Comparison of ENCODE assay signal across 19 mouse cellular contexts in genomic region chr5:140444012-140444411, GRCm38 (mm10). TPM values are rescaled to one million over a fixed set of nuclear protein-coding genes. Genes with fewer than 3 reads are reported as not detected.
A peak's percentile ranks its signal among the peaks of the same experiment; 100 is the strongest.
DNase-seq lines count a peak whose midpoint lies in the region; ATAC-seq lines count a peak whose summit lies in the region.
"Had no signal": no experiment of that assay in that cellular context is flagged by ENCODE, and none has a peak within 500 bp of the region (broad histone marks: within the 10 kb centered on the region; RNA-seq: fewer than 3 reads in every experiment).

No protein-coding gene starts in this region.

- no peak overlapping the region for H3K9ac ChIP-seq in heart, embryonic 12.5 days
- H3K9ac ChIP-seq in heart, embryonic 15.5 days, result no peak overlapping the region
- no peak overlapping the region for H3K9ac ChIP-seq in midbrain, embryonic 13.5 days (replicated peaks)
- H3K9ac ChIP-seq: midbrain, embryonic 12.5 days had no signal

- no peak overlapping the region for H3K4me3 ChIP-seq in heart, embryonic 12.5 days
- no peak overlapping the region for H3K4me3 ChIP-seq in heart, embryonic 15.5 days
- H3K4me3 ChIP-seq in midbrain, embryonic 13.5 days (replicated peaks), result no peak overlapping the region
- H3K4me3 ChIP-seq: midbrain, embryonic 12.5 days had no signal

- H3K4me1 ChIP-seq in heart, embryonic 12.5 days (replicated peaks), result peaks cover 28% of the 10 kb centered on the region
- H3K4me1 ChIP-seq in heart, embryonic 15.5 days (replicated peaks), result peaks cover 8% of the 10 kb centered on the region
- no peaks in the 10 kb centered on the region for H3K4me1 ChIP-seq in midbrain, embryonic 13.5 days (replicated peaks)
- H3K4me1 ChIP-seq: midbrain, embryonic 12.5 days had no signal

- H3K36me3 ChIP-seq in heart, embryonic 12.5 days, result peaks cover 65% of the 10 kb centered on the region
- peaks cover 47% of the 10 kb centered on the region for H3K36me3 ChIP-seq in heart, embryonic 15.5 days
- H3K36me3 ChIP-seq in midbrain, embryonic 13.5 days, result peaks cover 69% of the 10 kb centered on the region

- peak; percentile 43; the same call in 1 of the 2 replicates for ATAC-seq in heart, embryonic 12.5 days (ENCODE audit: insufficient number of reproducible peaks, low FRiP score)
- ATAC-seq in heart, embryonic 15.5 days (replicated peaks; ENCODE audit: insufficient number of reproducible peaks, insufficient read depth, low FRiP score, low read depth), result no peak
- ATAC-seq in midbrain, embryonic 13.5 days, result no peak
- ATAC-seq: CD4-positive, CD25-positive, alpha-beta regulatory T cell, adult 4 months; forebrain, embryonic 14.5 days had no signal

- DNase-seq in heart, postnatal 4 days, result no peak
- peak; percentile 49 for DNase-seq in ES-CJ7 (ENCODE audit: low read depth, low spot score)
- DNase-seq in lung, postnatal 36 days, result peak; percentile 39
- DNase-seq in thymus, postnatal 0 days (ENCODE audit: low spot score), result no peak
- DNase-seq: cerebellum, postnatal 14 days; layer of hippocampus, adult 9-11 months; right cerebral cortex, postnatal 25 days had no signal

- no peak overlapping the region for H3K4me2 ChIP-seq in heart, embryonic 12.5 days
- H3K4me2 ChIP-seq in heart, embryonic 15.5 days, result no peak overlapping the region
- H3K4me2 ChIP-seq in midbrain, embryonic 13.5 days (replicated peaks), result no peak overlapping the region
- H3K4me2 ChIP-seq: midbrain, embryonic 12.5 days had no signal

- no peaks in the 10 kb centered on the region for H3K9me3 ChIP-seq in heart, embryonic 12.5 days (replicated peaks)
- H3K9me3 ChIP-seq in heart, embryonic 15.5 days (replicated peaks), result no peaks in the 10 kb centered on the region
- H3K9me3 ChIP-seq in midbrain, embryonic 13.5 days, result no peaks in the 10 kb centered on the region
- H3K9me3 ChIP-seq: midbrain, embryonic 12.5 days had no signal

- H3K27ac ChIP-seq in heart, embryonic 12.5 days (ENCODE audit: poor library complexity, severe bottlenecking), result no peak overlapping the region; the same call in 1 of the 2 replicates
- 0 out of 2 replicates have a peak overlapping the region, but pooled peaks have one; percentile 3 for H3K27ac ChIP-seq in heart, embryonic 15.5 days
- no peak overlapping the region for H3K27ac ChIP-seq in midbrain, embryonic 13.5 days
- H3K27ac ChIP-seq: macrophage; midbrain, embryonic 12.5 days had no signal

- 69% methylated on average over 4 of the region's 4 CpGs for WGBS in heart, embryonic 12.5 days
- 67% methylated on average over 4 of the region's 4 CpGs for WGBS in heart, embryonic 15.5 days
- 95% methylated on average over 4 of the region's 4 CpGs for WGBS in midbrain, embryonic 13.5 days

- H3K27me3 ChIP-seq in heart, embryonic 12.5 days (replicated peaks), result no peaks in the 10 kb centered on the region
- H3K27me3 ChIP-seq in heart, embryonic 15.5 days, result no peaks in the 10 kb centered on the region
- no peaks in the 10 kb centered on the region for H3K27me3 ChIP-seq in midbrain, embryonic 13.5 days
- H3K27me3 ChIP-seq: midbrain, embryonic 12.5 days had no signal

RNA-seq across cellular contexts. Expression of gene Gm4869, which starts 1.4 kb away (rescaled TPM):
- polyA plus RNA-seq in heart, embryonic 12.5 days (2016; fragmentation: Nextera tagmentation; extraction: Ambion mirVana), result 0.06 TPM in 1 of 2 replicates, not detected in the other
- not detected for total RNA-seq in heart, postnatal 4 days (2021)
- 0.09 TPM in 1 of 2 replicates, not detected in the other for polyA plus RNA-seq in heart, embryonic 15.5 days (2015; fragmentation: Nextera tagmentation; extraction: Ambion mirVana)
- not detected in 2 replicates for polyA plus RNA-seq in midbrain, embryonic 13.5 days (2015; fragmentation: Nextera tagmentation; extraction: Ambion mirVana)
- not detected in 2 replicates for polyA plus RNA-seq in thymus, postnatal 0 days (2015; fragmentation: Nextera tagmentation; extraction: Ambion mirVana)
- total RNA-seq: gastrocnemius, adult 18-20 months; liver, adult 2 months had no signal
- polyA plus RNA-seq: CD4-positive, CD25-positive, alpha-beta regulatory T cell, adult 4 months; forebrain, embryonic 14.5 days; heart, embryonic 14.5 days; kidney, embryonic 16.5 days; liver, adult 2 months; macrophage; midbrain, embryonic 12.5 days; neural tube, embryonic 11.5 days had no signal

RNA-seq across cellular contexts. Expression of gene Eif3b, which starts 24.9 kb away (rescaled TPM):
- polyA plus RNA-seq in heart, embryonic 12.5 days (2016; fragmentation: Nextera tagmentation; extraction: Ambion mirVana), result 128 and 138 TPM in 2 replicates
- 100 to 1,000 TPM; 118 to 122 TPM for total RNA-seq in heart, postnatal 4 days (2021)
- 68.9 and 97.8 TPM in 2 replicates for polyA plus RNA-seq in heart, embryonic 15.5 days (2015; fragmentation: Nextera tagmentation; extraction: Ambion mirVana)
- polyA plus RNA-seq in midbrain, embryonic 13.5 days (2015; fragmentation: Nextera tagmentation; extraction: Ambion mirVana), result 71.4 and 92.6 TPM in 2 replicates
- 99.8 and 114 TPM in 2 replicates for polyA plus RNA-seq in thymus, postnatal 0 days (2015; fragmentation: Nextera tagmentation; extraction: Ambion mirVana)

RNA-seq across cellular contexts. Expression of gene Snx8, which starts 55.0 kb away (rescaled TPM):
- polyA plus RNA-seq in heart, embryonic 12.5 days (2016; fragmentation: Nextera tagmentation; extraction: Ambion mirVana), result 15.2 and 16.5 TPM in 2 replicates
- 10 to 100 TPM; 19.6 to 20.0 TPM for total RNA-seq in heart, postnatal 4 days (2021)
- polyA plus RNA-seq in heart, embryonic 15.5 days (2015; fragmentation: Nextera tagmentation; extraction: Ambion mirVana), result 14.8 and 17.5 TPM in 2 replicates
- polyA plus RNA-seq in midbrain, embryonic 13.5 days (2015; fragmentation: Nextera tagmentation; extraction: Ambion mirVana), result 25.2 and 26.4 TPM in 2 replicates
- polyA plus RNA-seq in thymus, postnatal 0 days (2015; fragmentation: Nextera tagmentation; extraction: Ambion mirVana), result 6.3 and 6.5 TPM in 2 replicates

Comparison
In these comparisons a context has a peak if more than half of its experiments do, and no peak if none do; other contexts are left out.
1. DNase-seq: peak in ES-CJ7 (single experiment) and lung, postnatal 36 days (single experiment); none in heart, postnatal 4 days (single experiment) and thymus, postnatal 0 days (single experiment).